Mouse (Mus musculus): ENCODE measurements around the gene B630019K06Rik. TPM values are rescaled to one million over a fixed set of nuclear protein-coding genes. Genes with fewer than 3 reads are reported as not detected.
"Not testable (repeated sequence)": the region's sequence is repeated elsewhere in the genome, so short reads cannot be mapped to it uniquely, and the experiment has no call there.

Gene B630019K06Rik
- 1 to 10 TPM; 1.8 to 2.0 TPM for total RNA-seq (2021)

GRCm38 (mm10) chrX:8892343-8893155, at the start of gene B630019K06Rik:
Gene B630019K06Rik, plus strand, starts transcription at chrX:8892382.
- DNase-seq, result peak; percentile 61

- DNase-seq, result no peak
Observed at GRCm38 (mm10) chrX:8843694-8844093, 48.5 kb upstream of the B630019K06Rik start, which contains the start of gene Gm6592. Gene Gm6592, plus strand, starts transcription at chrX:8843994.

GRCm38 (mm10) chrX:8852486-8852885, 39.7 kb upstream of the B630019K06Rik start:
- no peak for DNase-seq

- DNase-seq, result peak; percentile 73
Observed at GRCm38 (mm10) chrX:8864331-8864730, 27.9 kb upstream of the B630019K06Rik start.

GRCm38 (mm10) chrX:8873953-8874352, 18.2 kb upstream of the B630019K06Rik start, which contains the start of gene Gm5751:
Gene Gm5751, plus strand, starts transcription at chrX:8874253.
- DNase-seq, result not testable (repeated sequence)

GRCm38 (mm10) chrX:8884336-8884735, 7.8 kb upstream of the B630019K06Rik start:
- no peak for DNase-seq

GRCm38 (mm10) chrX:8891975-8892342, 223 bp upstream of the B630019K06Rik start:
- no peak for DNase-seq

- DNase-seq, result peak; percentile 11
Observed at GRCm38 (mm10) chrX:8893182-8893651, 1.0 kb downstream of the B630019K06Rik start.

GRCm38 (mm10) chrX:8900823-8901222, 8.6 kb downstream of the B630019K06Rik start:
- no peak for DNase-seq

GRCm38 (mm10) chrX:8901906-8902472, 9.8 kb downstream of the B630019K06Rik start:
- no peak for DNase-seq

- DNase-seq, result no peak
Observed at GRCm38 (mm10) chrX:8921080-8921479, 28.9 kb downstream of the B630019K06Rik start.

- DNase-seq, result peak; percentile 9
Observed at GRCm38 (mm10) chrX:8921813-8922607, 29.8 kb downstream of the B630019K06Rik start.

- DNase-seq, result no peak
Observed at GRCm38 (mm10) chrX:8927308-8927707, 35.1 kb downstream of the B630019K06Rik start.

- no peak for DNase-seq
Observed at GRCm38 (mm10) chrX:8944041-8944440, 51.9 kb downstream of the B630019K06Rik start.

Other genes starting within 250 kb of the B630019K06Rik start
- not detected for gene Ssxb8, start 201.5 kb upstream of the B630019K06Rik start, total RNA-seq (2021)
- gene Ssx9, start 143.9 kb upstream of the B630019K06Rik start, total RNA-seq (2021), result not detected
- gene Ssxb5, start 88.7 kb upstream of the B630019K06Rik start, total RNA-seq (2021), result not detected
- gene Gm6592, start 48.4 kb upstream of the B630019K06Rik start, total RNA-seq (2021), result not detected
- gene Gm5751, start 18.1 kb upstream of the B630019K06Rik start, total RNA-seq (2021), result not detected
- gene Fthl17b, start 70.6 kb downstream of the B630019K06Rik start, total RNA-seq (2021), result not detected
- gene Fthl17c, start 84.2 kb downstream of the B630019K06Rik start, total RNA-seq (2021), result not detected
- not detected for gene Fthl17d, start 94.4 kb downstream of the B630019K06Rik start, total RNA-seq (2021)
- not detected for gene Fthl17e, start 141.1 kb downstream of the B630019K06Rik start, total RNA-seq (2021)
- gene Fthl17f, start 170.6 kb downstream of the B630019K06Rik start, total RNA-seq (2021), result not detected
- gene 4930402K13Rik, start 212.2 kb downstream of the B630019K06Rik start, total RNA-seq (2021), result not detected